Mouse (Mus musculus): ENCODE data around the gene March7. TPM values are rescaled to one million over a fixed set of nuclear protein-coding genes. Genes with fewer than 3 reads are reported as not detected.

Gene March7
- polyA plus RNA-seq (2016; fragmentation: Nextera tagmentation; extraction: Ambion mirVana): 96.2 and 96.9 TPM in 2 replicates

DNA sequence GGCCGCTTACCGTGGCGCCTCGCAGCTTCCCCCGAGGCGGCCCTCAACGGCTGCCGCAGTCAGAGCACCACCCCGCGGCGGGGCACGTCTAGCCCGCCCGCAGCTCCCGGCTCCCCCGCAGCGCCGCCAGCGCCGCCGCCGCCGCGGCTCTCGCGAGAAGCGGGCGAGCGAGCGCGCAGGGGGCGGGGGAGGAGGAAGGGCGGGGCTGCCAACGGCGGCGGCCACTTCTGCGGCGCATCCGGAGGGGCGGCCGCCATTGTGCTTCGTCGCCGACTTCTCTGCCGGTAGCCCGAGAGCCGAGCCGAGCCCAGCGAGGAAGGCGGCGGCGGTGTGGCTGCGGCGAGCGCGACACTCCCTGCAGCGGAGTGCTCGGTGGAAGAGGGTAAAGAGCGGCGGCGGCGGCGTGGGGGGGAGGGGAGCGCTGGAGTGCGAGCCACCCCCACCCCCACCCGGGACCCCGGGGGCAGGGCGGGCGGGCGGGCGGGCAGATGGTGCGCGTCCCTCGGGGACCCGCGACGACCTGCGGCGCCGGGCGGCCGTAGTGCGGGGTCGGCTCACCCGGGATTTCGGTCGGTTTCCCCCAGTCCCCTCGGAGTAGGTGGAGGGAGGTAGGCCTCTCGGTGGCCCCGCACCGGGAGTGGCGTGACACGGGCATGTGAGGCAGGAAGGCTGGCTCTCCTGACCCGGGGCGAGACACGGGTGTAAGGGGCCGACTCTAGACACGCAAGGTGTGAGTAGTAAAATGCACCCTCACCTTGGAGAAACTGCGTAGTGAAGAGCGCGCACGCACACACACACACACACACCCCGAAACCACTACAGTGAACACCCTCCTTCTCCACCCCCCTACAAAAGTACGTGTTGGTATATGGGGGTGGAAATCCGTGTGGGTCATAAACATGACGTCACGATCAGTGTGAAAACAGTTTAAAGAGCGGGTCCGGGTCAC, at the start of gene March7, which contains the start of gene Baz2b:
Gene March7 (plus strand): TSS at position 185 of the 949 bp plus-strand sequence.
Gene Baz2b (minus strand): TSS at position 137 of the 949 bp plus-strand sequence.
- H3K36me3 ChIP-seq: peaks cover 20% of the 10 kb centered on the region; the same call in 1 of the 2 replicates
- H3K4me1 ChIP-seq: peaks cover 22% of the 10 kb centered on the region
- peak within 1 kb of the TSS; percentile 89 for H3K27ac ChIP-seq
- no peaks in the 10 kb centered on the region for H3K9me3 ChIP-seq
- ATAC-seq (ENCODE audit: insufficient number of reproducible peaks, insufficient read depth, low FRiP score, low TSS enrichment): peak; percentile 81
- peak within 1 kb of the TSS; percentile 95 for H3K4me3 ChIP-seq
- no peaks in the 10 kb centered on the region for H3K27me3 ChIP-seq
- 2% methylated on average over 76 of the region's 109 CpGs for WGBS
- H3K4me2 ChIP-seq (replicated peaks): peak within 1 kb of the TSS; percentile 82
- peak within 1 kb of the TSS; percentile 95 for H3K9ac ChIP-seq

- ATAC-seq (ENCODE audit: insufficient number of reproducible peaks, insufficient read depth, low FRiP score, low TSS enrichment): no peak
- no peak overlapping the region for H3K27ac ChIP-seq
- H3K27me3 ChIP-seq: no peaks in the 10 kb centered on the region
- no peak overlapping the region for H3K4me3 ChIP-seq
- H3K9ac ChIP-seq: no peak overlapping the region
- H3K36me3 ChIP-seq: 0 out of 2 replicates have a peak, but pooled peaks cover 3% of the 10 kb centered on the region
- no peak overlapping the region for H3K4me2 ChIP-seq (replicated peaks)
- no peaks in the 10 kb centered on the region for H3K4me1 ChIP-seq
- H3K9me3 ChIP-seq: no peaks in the 10 kb centered on the region
- 75% methylated on average over 2 of the region's 2 CpGs for WGBS
These were observed 45.9 kb upstream of the March7 start for GRCm38 (mm10) chr2:60163744-60164143.

DNA sequence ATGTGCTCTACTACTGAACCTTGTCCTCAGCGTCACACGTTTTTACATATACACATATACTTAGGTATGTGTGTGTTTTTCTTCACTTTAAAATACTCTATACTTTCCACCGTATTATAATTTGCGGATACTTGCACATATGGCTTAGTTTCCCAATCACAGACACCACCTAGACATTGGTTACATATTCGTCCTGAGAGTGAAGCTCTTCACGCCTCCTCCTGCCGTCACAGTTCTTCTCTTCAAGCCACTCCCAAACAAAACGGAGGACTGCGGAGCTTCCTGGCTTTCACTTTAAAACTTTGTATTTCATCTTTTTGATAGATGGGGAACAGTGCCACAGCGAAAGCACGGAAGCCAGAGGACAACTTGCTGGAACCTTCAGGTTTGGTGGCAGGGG, 44.0 kb upstream of the March7 start:
- Histone ChIP-seq H3K27me3 (no peaks in the 10 kb centered on the region), H3K4me1 (no peaks in the 10 kb centered on the region), H3K27ac (no peak overlapping the region), H3K9me3 (no peaks in the 10 kb centered on the region), H3K4me3 (no peak overlapping the region), H3K9ac (no peak overlapping the region), H3K36me3 (0 out of 2 replicates have a peak, but pooled peaks cover 2% of the 10 kb centered on the region), H3K4me2 (replicated peaks) (no peak overlapping the region)
- 93% methylated on average over 11 of the region's 11 CpGs for WGBS
- ATAC-seq (ENCODE audit: insufficient number of reproducible peaks, insufficient read depth, low FRiP score, low TSS enrichment): no peak

GRCm38 (mm10) chr2:60166878-60167277, 42.8 kb upstream of the March7 start:
- H3K4me2 ChIP-seq (replicated peaks): no peak overlapping the region
- no peak for ATAC-seq (ENCODE audit: insufficient number of reproducible peaks, insufficient read depth, low FRiP score, low TSS enrichment)
- H3K36me3 ChIP-seq: no peaks in the 10 kb centered on the region
- no peaks in the 10 kb centered on the region for H3K9me3 ChIP-seq
- H3K4me1 ChIP-seq: peaks cover 4% of the 10 kb centered on the region; the same call in 1 of the 2 replicates
- H3K4me3 ChIP-seq: no peak overlapping the region
- H3K27ac ChIP-seq: no peak overlapping the region
- WGBS: 89% methylated on average over 4 of the region's 4 CpGs
- no peaks in the 10 kb centered on the region for H3K27me3 ChIP-seq
- H3K9ac ChIP-seq: no peak overlapping the region

GRCm38 (mm10) chr2:60171786-60172530, 37.7 kb upstream of the March7 start:
- Histone ChIP-seq H3K27ac (no peak overlapping the region), H3K9me3 (peaks cover 6% of the 10 kb centered on the region; the same call in 1 of the 2 replicates), H3K9ac (no peak overlapping the region), H3K4me2 (replicated peaks) (no peak overlapping the region), H3K4me3 (no peak overlapping the region), H3K4me1 (peaks cover 5% of the 10 kb centered on the region; the same call in 1 of the 2 replicates), H3K27me3 (no peaks in the 10 kb centered on the region), H3K36me3 (no peaks in the 10 kb centered on the region)
- WGBS: 58% methylated on average over 7 of the region's 7 CpGs
- ATAC-seq (ENCODE audit: insufficient number of reproducible peaks, insufficient read depth, low FRiP score, low TSS enrichment): no peak

DNA sequence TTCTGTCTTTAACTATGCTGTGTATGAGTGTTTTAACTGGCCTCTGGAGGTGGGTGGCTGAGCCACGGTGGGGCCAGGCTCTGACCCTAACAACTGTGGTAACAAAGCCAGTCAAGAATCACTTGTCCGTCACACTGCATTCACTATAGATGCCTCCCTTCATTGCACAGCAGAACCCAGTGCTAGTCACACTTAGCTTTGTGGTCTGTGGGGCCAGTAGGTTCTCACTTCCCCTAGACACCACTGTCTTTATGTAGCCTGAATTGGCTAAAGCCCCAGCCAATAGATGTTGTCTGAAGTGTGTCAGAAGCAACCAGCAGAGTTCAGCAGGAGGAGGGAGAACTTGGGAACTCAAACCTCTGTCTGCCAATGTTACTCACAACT, 37.2 kb upstream of the March7 start:
- no peak for ATAC-seq (ENCODE audit: insufficient number of reproducible peaks, insufficient read depth, low FRiP score, low TSS enrichment)
- WGBS: 80% methylated on average over 2 of the region's 2 CpGs
- H3K27me3 ChIP-seq: no peaks in the 10 kb centered on the region

GRCm38 (mm10) chr2:60173190-60173589, 36.5 kb upstream of the March7 start:
- H3K4me2 ChIP-seq (replicated peaks): no peak overlapping the region
- 59% methylated on average over 3 of the region's 3 CpGs for WGBS
- H3K9me3 ChIP-seq: peaks cover 6% of the 10 kb centered on the region; the same call in 1 of the 2 replicates
- H3K27me3 ChIP-seq: no peaks in the 10 kb centered on the region
- H3K27ac ChIP-seq: no peak overlapping the region
- no peak for ATAC-seq (ENCODE audit: insufficient number of reproducible peaks, insufficient read depth, low FRiP score, low TSS enrichment)
- H3K4me3 ChIP-seq: no peak overlapping the region
- H3K36me3 ChIP-seq: no peaks in the 10 kb centered on the region
- peaks cover 5% of the 10 kb centered on the region; the same call in 1 of the 2 replicates for H3K4me1 ChIP-seq
- H3K9ac ChIP-seq: no peak overlapping the region

More for the DNA sequence above, 37.2 kb upstream of the March7 start:
- no peak overlapping the region for H3K4me2 ChIP-seq (replicated peaks)
- H3K4me1 ChIP-seq: peaks cover 5% of the 10 kb centered on the region; the same call in 1 of the 2 replicates
- H3K4me3 ChIP-seq: no peak overlapping the region
- H3K27ac ChIP-seq: no peak overlapping the region
- peaks cover 6% of the 10 kb centered on the region; the same call in 1 of the 2 replicates for H3K9me3 ChIP-seq
- no peaks in the 10 kb centered on the region for H3K36me3 ChIP-seq
- no peak overlapping the region for H3K9ac ChIP-seq

- H3K4me1 ChIP-seq: peaks cover 5% of the 10 kb centered on the region; the same call in 1 of the 2 replicates
- H3K36me3 ChIP-seq: no peaks in the 10 kb centered on the region
- no peak overlapping the region for H3K4me2 ChIP-seq (replicated peaks)
- no peaks in the 10 kb centered on the region for H3K27me3 ChIP-seq
- no peak overlapping the region for H3K4me3 ChIP-seq
- H3K9ac ChIP-seq: no peak overlapping the region
- ATAC-seq (ENCODE audit: insufficient number of reproducible peaks, insufficient read depth, low FRiP score, low TSS enrichment): no peak
- H3K27ac ChIP-seq: no peak overlapping the region
- 90% methylated on average over 4 of the region's 4 CpGs for WGBS
- H3K9me3 ChIP-seq: peaks cover 6% of the 10 kb centered on the region; the same call in 1 of the 2 replicates
These were observed 36.1 kb upstream of the March7 start for GRCm38 (mm10) chr2:60173595-60173994.

GRCm38 (mm10) chr2:60175078-60175477, 34.6 kb upstream of the March7 start:
- Histone ChIP-seq H3K36me3 (no peaks in the 10 kb centered on the region), H3K4me3 (no peak overlapping the region), H3K27ac (no peak overlapping the region), H3K4me1 (peaks cover 5% of the 10 kb centered on the region; the same call in 1 of the 2 replicates), H3K4me2 (replicated peaks) (no peak overlapping the region), H3K9me3 (peaks cover 6% of the 10 kb centered on the region; the same call in 1 of the 2 replicates), H3K27me3 (no peaks in the 10 kb centered on the region), H3K9ac (no peak overlapping the region)
- 91% methylated on average over 3 of the region's 4 CpGs for WGBS
- ATAC-seq (ENCODE audit: insufficient number of reproducible peaks, insufficient read depth, low FRiP score, low TSS enrichment): no peak

DNA sequence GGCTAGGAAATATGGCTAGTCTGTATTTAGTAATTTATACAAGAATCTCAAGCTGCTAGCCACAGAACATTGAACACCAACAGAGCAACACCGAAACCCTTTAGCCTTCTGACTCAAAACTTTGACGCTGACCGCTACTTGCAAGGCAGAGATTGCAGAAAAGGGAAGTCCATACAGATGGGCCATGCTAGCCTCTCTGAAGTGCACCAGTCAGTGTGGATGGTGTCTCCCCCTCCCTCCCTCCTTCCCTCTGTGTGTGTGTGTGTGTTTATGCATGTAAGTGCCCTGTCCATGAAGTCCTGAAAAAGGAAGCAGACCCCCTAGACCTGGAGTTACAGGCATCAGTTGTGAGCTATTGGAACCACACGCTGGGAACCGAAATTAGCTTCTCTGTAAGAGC, 33.6 kb upstream of the March7 start:
- 82% methylated on average over 5 of the region's 5 CpGs for WGBS
- H3K27ac ChIP-seq: no peak overlapping the region
- H3K36me3 ChIP-seq: no peaks in the 10 kb centered on the region

GRCm38 (mm10) chr2:60177490-60177889, 32.2 kb upstream of the March7 start:
- WGBS: 77% methylated on average over 3 of the region's 3 CpGs
- H3K4me1 ChIP-seq: no peaks in the 10 kb centered on the region
- peaks cover 6% of the 10 kb centered on the region; the same call in 1 of the 2 replicates for H3K9me3 ChIP-seq
- H3K9ac ChIP-seq: no peak overlapping the region
- no peaks in the 10 kb centered on the region for H3K27me3 ChIP-seq
- no peak for ATAC-seq (ENCODE audit: insufficient number of reproducible peaks, insufficient read depth, low FRiP score, low TSS enrichment)
- H3K4me3 ChIP-seq: no peak overlapping the region
- H3K27ac ChIP-seq: no peak overlapping the region
- H3K4me2 ChIP-seq (replicated peaks): no peak overlapping the region
- no peaks in the 10 kb centered on the region for H3K36me3 ChIP-seq

More for the DNA sequence above, 33.6 kb upstream of the March7 start:
- Histone ChIP-seq H3K4me2 (replicated peaks) (no peak overlapping the region), H3K4me1 (peaks cover 5% of the 10 kb centered on the region; the same call in 1 of the 2 replicates), H3K9me3 (peaks cover 6% of the 10 kb centered on the region; the same call in 1 of the 2 replicates), H3K27me3 (no peaks in the 10 kb centered on the region), H3K9ac (no peak overlapping the region), H3K4me3 (no peak overlapping the region)
- ATAC-seq (ENCODE audit: insufficient number of reproducible peaks, insufficient read depth, low FRiP score, low TSS enrichment): no peak
